Mouse (Mus musculus) G1E (cell line): ENCODE data around the gene Vps37b. TPM values are rescaled to one million over a fixed set of nuclear protein-coding genes. Genes with fewer than 3 reads are reported as not detected.

ENCODE experiments used
- ATAC-seq: 2 replicates; pipeline ENCODE4 v1.8.0; 2016; ENCODE audit warnings: mild to moderate bottlenecking; ENCODE audit not compliant: insufficient number of reproducible peaks, poor library complexity, low FRiP score, severe bottlenecking; ENCODE audit errors: extremely low read depth
- DNase-seq: peaks from one replicate; pipeline ENCODE4 v3.0.0; 2012; ENCODE audit warnings: low spot score
- H3K27me3 ChIP-seq: 2 replicates; pipeline ENCODE4 v1.6.1; 2012; ENCODE audit warnings: mild to moderate bottlenecking, low read length, inconsistent platforms; ENCODE audit not compliant: insufficient read depth
- H3K36me3 ChIP-seq: replicated peaks from 2 replicates; pipeline ENCODE3; 2012; ENCODE audit warnings: mild to moderate bottlenecking, inconsistent platforms
- H3K4me1 ChIP-seq: 2 replicates; pipeline ENCODE4 v1.6.1; 2012; ENCODE audit warnings: low read depth, low read length, inconsistent platforms, mixed read lengths; ENCODE audit not compliant: insufficient read depth
- H3K4me3 ChIP-seq: 2 replicates; pipeline ENCODE4 v1.5.1; 2012; ENCODE audit warnings: low read depth, mild to moderate bottlenecking, inconsistent platforms, low read length, moderate library complexity, mixed read lengths
- H3K9me3 ChIP-seq: replicated peaks from 2 replicates; pipeline ENCODE4 v1.6.1; 2012; ENCODE audit warnings: inconsistent platforms
- CTCF ChIP-seq: IDR thresholded peaks from 2 replicates; pipeline ENCODE4 v1.5.1; 2012; ENCODE audit warnings: low read depth, low read length, inconsistent platforms, mixed read lengths
- GATA1 ChIP-seq: IDR thresholded peaks from 2 replicates; pipeline ENCODE4 v1.6.1; 2012; ENCODE audit warnings: borderline replicate concordance, low read length, inconsistent platforms, mixed read lengths
- GATA2 ChIP-seq: IDR thresholded peaks from 2 replicates; pipeline ENCODE4 v1.6.1; 2012; ENCODE audit warnings: low read depth, low read length, inconsistent platforms, borderline replicate concordance
- POLR2AphosphoS5 ChIP-seq: IDR thresholded peaks from 2 replicates; pipeline ENCODE4 v1.6.1; 2012; ENCODE audit warnings: low read depth, low read length, inconsistent platforms; ENCODE audit not compliant: insufficient replicate concordance
- TAL1 ChIP-seq: conservative IDR thresholded peaks from 2 replicates; pipeline ENCODE4 v1.6.1; 2012; ENCODE audit warnings: low read depth, low read length, inconsistent platforms, mixed read lengths
- polyA plus RNA-seq: library from polyadenylated mRNA; stranded (reverse); fragments of >175 nt; gene quantifications from 2 replicates; pipeline ENCODE4 v1.2.3, GENCODE M21; 2012
- total RNA-seq, 2 experiments: library from RNA; stranded (forward) in 1 of 2; stranded (reverse) in 1 of 2; fragments of 200-1000 nt in 1 of 2; fragments of >200 nt in 1 of 2; fragmentation: Nextera tagmentation in 1 of 2; gene quantifications; 2 replicates each; pipeline ENCODE4 v1.2.3; 2014 to 2017

Vps37b gene
- total and polyA plus RNA-seq, 3 experiments = 26.2 to 135 (median 64.1) TPM

DNA sequence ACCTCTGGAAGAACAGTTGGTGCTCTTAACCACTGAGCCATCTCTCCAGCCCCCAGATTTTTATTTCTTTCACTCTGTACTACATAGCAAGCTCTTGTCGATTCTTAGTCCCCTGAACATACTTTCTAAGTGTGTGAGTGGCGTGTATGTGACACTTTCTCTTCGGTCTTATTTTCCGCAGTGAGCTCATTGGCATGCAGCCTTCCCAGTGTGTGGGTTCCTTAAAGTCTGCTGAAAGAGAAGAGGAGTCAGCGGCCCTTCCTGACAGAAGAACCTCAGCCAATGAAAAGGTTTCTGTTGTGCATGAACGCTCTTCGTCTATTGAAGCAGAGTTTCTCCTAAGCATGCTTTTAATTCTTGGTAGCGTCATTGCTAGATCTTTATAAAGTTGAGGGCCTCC is 74.9 kb downstream of the Vps37b start:
- Histone ChIP-seq H3K4me3 (no peak overlapping the region), H3K4me1 (no peaks in the 10 kb centered on the region), H3K9me3 (no peaks in the 10 kb centered on the region), H3K27me3 (peaks cover 29% of the 10 kb centered on the region), H3K36me3 (no peaks in the 10 kb centered on the region)
- TF ChIP-seq GATA1 (no peak), CTCF (no peak), POLR2AphosphoS5 (no peak), GATA2 (no peak), TAL1 (no peak)
- ATAC-seq (no peak), DNase-seq (no peak)

Other genes with a start within 250 kb of the Vps37b start
- not detected in 2 replicates for gene Hcar2, start 166.8 kb downstream of the Vps37b start, total RNA-seq (2014; fragmentation: Nextera tagmentation)
- gene Hcar2, start 166.8 kb downstream of the Vps37b start, total RNA-seq (2017) = 0.12 and 0.22 TPM in 2 replicates
- not detected in 2 replicates for gene Hcar2, start 166.8 kb downstream of the Vps37b start, polyA plus RNA-seq
- not detected in 2 replicates for gene Hcar1, start 152.2 kb downstream of the Vps37b start, total RNA-seq (2014; fragmentation: Nextera tagmentation)
- gene Hcar1, start 152.2 kb downstream of the Vps37b start, total RNA-seq (2017) = 0.06 and 0.22 TPM in 2 replicates
- gene Hcar1, start 152.2 kb downstream of the Vps37b start, polyA plus RNA-seq = not detected in 2 replicates
- gene Denr, start 125.1 kb downstream of the Vps37b start, total RNA-seq (2014; fragmentation: Nextera tagmentation) = 54.0 and 97.5 TPM in 2 replicates
- 39.7 and 51.7 TPM in 2 replicates for gene Denr, start 125.1 kb downstream of the Vps37b start, total RNA-seq (2017)
- 150 and 207 TPM in 2 replicates for gene Denr, start 125.1 kb downstream of the Vps37b start, polyA plus RNA-seq
- gene Gm43518, start 104.9 kb downstream of the Vps37b start, total RNA-seq (2014; fragmentation: Nextera tagmentation) = 1.6 TPM in 1 of 2 replicates, not detected in the other
- gene Gm43518, start 104.9 kb downstream of the Vps37b start, total RNA-seq (2017) = 0.27 and 1.5 TPM in 2 replicates
- not detected in 2 replicates for gene Gm43518, start 104.9 kb downstream of the Vps37b start, polyA plus RNA-seq
- 2.8 and 9.4 TPM in 2 replicates for gene Ccdc62, start 101.6 kb downstream of the Vps37b start, total RNA-seq (2014; fragmentation: Nextera tagmentation)
- 3.0 and 3.9 TPM in 2 replicates for gene Ccdc62, start 101.6 kb downstream of the Vps37b start, total RNA-seq (2017)
- 5.0 and 5.6 TPM in 2 replicates for gene Ccdc62, start 101.6 kb downstream of the Vps37b start, polyA plus RNA-seq
- 14.2 and 21.7 TPM in 2 replicates for gene Hip1r, start 58.6 kb downstream of the Vps37b start, total RNA-seq (2014; fragmentation: Nextera tagmentation)
- gene Hip1r, start 58.6 kb downstream of the Vps37b start, total RNA-seq (2017) = 5.6 and 7.9 TPM in 2 replicates
- gene Hip1r, start 58.6 kb downstream of the Vps37b start, polyA plus RNA-seq = 14.9 and 16.5 TPM in 2 replicates
- 0.75 TPM in 1 of 2 replicates, not detected in the other for gene Abcb9, start 63.5 kb upstream of the Vps37b start, total RNA-seq (2014; fragmentation: Nextera tagmentation)
- gene Abcb9, start 63.5 kb upstream of the Vps37b start, total RNA-seq (2017) = 0.60 and 1.0 TPM in 2 replicates
- 0.62 and 0.66 TPM in 2 replicates for gene Abcb9, start 63.5 kb upstream of the Vps37b start, polyA plus RNA-seq
- gene Ogfod2, start 80.0 kb upstream of the Vps37b start, total RNA-seq (2014; fragmentation: Nextera tagmentation) = 7.2 and 28.1 TPM in 2 replicates
- 14.9 and 15.4 TPM in 2 replicates for gene Ogfod2, start 80.0 kb upstream of the Vps37b start, total RNA-seq (2017)
- gene Ogfod2, start 80.0 kb upstream of the Vps37b start, polyA plus RNA-seq = 60.2 and 73.8 TPM in 2 replicates
- 27.3 and 31.4 TPM in 2 replicates for gene Arl6ip4, start 83.8 kb upstream of the Vps37b start, total RNA-seq (2014; fragmentation: Nextera tagmentation)
- 65.6 and 75.7 TPM in 2 replicates for gene Arl6ip4, start 83.8 kb upstream of the Vps37b start, total RNA-seq (2017)
- gene Arl6ip4, start 83.8 kb upstream of the Vps37b start, polyA plus RNA-seq = 75.4 and 76.9 TPM in 2 replicates
- gene Pitpnm2, start 217.5 kb upstream of the Vps37b start, total RNA-seq (2014; fragmentation: Nextera tagmentation) = 35.6 and 37.6 TPM in 2 replicates
- 9.0 and 9.2 TPM in 2 replicates for gene Pitpnm2, start 217.5 kb upstream of the Vps37b start, total RNA-seq (2017)
- gene Pitpnm2, start 217.5 kb upstream of the Vps37b start, polyA plus RNA-seq = 24.1 and 25.2 TPM in 2 replicates